Mouse (Mus musculus): Measurements from ENCODE around the gene Eri3. TPM values are rescaled to one million over a fixed set of nuclear protein-coding genes. Genes with fewer than 3 reads are reported as not detected.

Gene Eri3
- total RNA-seq, 1 experiment, result 36.0 TPM

GRCm38 (mm10) chr4:117537002-117537401 is 13.2 kb upstream of the Eri3 start:
- H3K9me3 ChIP-seq (ENCODE audit: control insufficient read depth, insufficient read depth, low read depth, low read length), result no peaks in the 10 kb centered on the region
- TF ChIP-seq ZC3H11A (IDR thresholded peaks at IDR 0.05; ENCODE audit: borderline replicate concordance, low read depth, low read length) (no peak), ZNF384 (IDR thresholded peaks at IDR 0.05; ENCODE audit: low read depth, low read length) (no peak), MAFK (IDR thresholded peaks at IDR 0.05; ENCODE audit: insufficient read depth, low read depth, low read length) (no peak), CHD2 (IDR thresholded peaks at IDR 0.05; ENCODE audit: low read depth, low read length) (no peak), HCFC1 (IDR thresholded peaks at IDR 0.05; ENCODE audit: borderline replicate concordance, insufficient read depth, low read length) (no peak)
- H3K4me1 ChIP-seq (ENCODE audit: control insufficient read depth in 2 of 2, insufficient read depth in 2 of 2, low read length in 2 of 2, poor library complexity in 1 of 2), result no peaks in the 10 kb centered on the region
- no peak overlapping the region for H3K9ac ChIP-seq (ENCODE audit: insufficient read depth, low read depth, low read length, poor library complexity, severe bottlenecking)
- in situ Hi-C loops (cut with MboI; ENCODE audit: low sequenced_read_pairs in 2 of 2, unreplicated experiment in 2 of 2), result no loop called here
- DNase-seq (ENCODE audit: low read depth, low spot score), result no peak
- H3K27ac ChIP-seq (ENCODE audit: insufficient read depth, low read depth, low read length, poor library complexity, severe bottlenecking), result no peak overlapping the region
- no peaks in the 10 kb centered on the region for H3K36me3 ChIP-seq (ENCODE audit: control insufficient read depth, insufficient read depth, low read length, poor library complexity, severe bottlenecking)
- no peak overlapping the region for H3K4me3 ChIP-seq (ENCODE audit: insufficient read depth in 1 of 2, low read depth in 1 of 2, low read length in 2 of 2, poor library complexity in 1 of 2, severe bottlenecking in 1 of 2)

GRCm38 (mm10) chr4:117539329-117539980 is 10.7 kb upstream of the Eri3 start:
- no peak overlapping the region for H3K4me3 ChIP-seq (ENCODE audit: insufficient read depth in 1 of 2, low read depth in 1 of 2, low read length in 2 of 2, poor library complexity in 1 of 2, severe bottlenecking in 1 of 2)
- H3K27ac ChIP-seq (ENCODE audit: insufficient read depth, low read depth, low read length, poor library complexity, severe bottlenecking), result no peak overlapping the region
- H3K9me3 ChIP-seq (ENCODE audit: control insufficient read depth, insufficient read depth, low read depth, low read length), result no peaks in the 10 kb centered on the region
- in situ Hi-C loops (cut with MboI; ENCODE audit: low sequenced_read_pairs in 2 of 2, unreplicated experiment in 2 of 2), result no loop called here
- no peaks in the 10 kb centered on the region for H3K4me1 ChIP-seq (ENCODE audit: control insufficient read depth in 2 of 2, insufficient read depth in 2 of 2, low read length in 2 of 2, poor library complexity in 1 of 2)
- no peaks in the 10 kb centered on the region for H3K36me3 ChIP-seq (ENCODE audit: control insufficient read depth, insufficient read depth, low read length, poor library complexity, severe bottlenecking)
- no peak for TF ChIP-seq MAFK (IDR thresholded peaks at IDR 0.05; ENCODE audit: insufficient read depth, low read depth, low read length)
- TF ChIP-seq HCFC1 (IDR thresholded peaks at IDR 0.05; ENCODE audit: borderline replicate concordance, insufficient read depth, low read length), result no peak
- no peak for TF ChIP-seq ZC3H11A (IDR thresholded peaks at IDR 0.05; ENCODE audit: borderline replicate concordance, low read depth, low read length)
- no peak for TF ChIP-seq ZNF384 (IDR thresholded peaks at IDR 0.05; ENCODE audit: low read depth, low read length)
- H3K9ac ChIP-seq (ENCODE audit: insufficient read depth, low read depth, low read length, poor library complexity, severe bottlenecking), result no peak overlapping the region
- DNase-seq (ENCODE audit: low read depth, low spot score), result no peak

GRCm38 (mm10) chr4:117540571-117540970 is 9.6 kb upstream of the Eri3 start:
- H3K9ac ChIP-seq (ENCODE audit: insufficient read depth, low read depth, low read length, poor library complexity, severe bottlenecking), result no peak overlapping the region
- no peak for DNase-seq (ENCODE audit: low read depth, low spot score)
- no peak overlapping the region for H3K27ac ChIP-seq (ENCODE audit: insufficient read depth, low read depth, low read length, poor library complexity, severe bottlenecking)
- in situ Hi-C loops (cut with MboI; ENCODE audit: low sequenced_read_pairs in 2 of 2, unreplicated experiment in 2 of 2), result no loop called here
- TF ChIP-seq MAFK (IDR thresholded peaks at IDR 0.05; ENCODE audit: insufficient read depth, low read depth, low read length), result no peak
- TF ChIP-seq ZC3H11A (IDR thresholded peaks at IDR 0.05; ENCODE audit: borderline replicate concordance, low read depth, low read length), result no peak
- no peak for TF ChIP-seq ZNF384 (IDR thresholded peaks at IDR 0.05; ENCODE audit: low read depth, low read length)
- TF ChIP-seq CHD2 (IDR thresholded peaks at IDR 0.05; ENCODE audit: low read depth, low read length), result no peak
- no peak for TF ChIP-seq HCFC1 (IDR thresholded peaks at IDR 0.05; ENCODE audit: borderline replicate concordance, insufficient read depth, low read length)
- no peaks in the 10 kb centered on the region for H3K4me1 ChIP-seq (ENCODE audit: control insufficient read depth in 2 of 2, insufficient read depth in 2 of 2, low read length in 2 of 2, poor library complexity in 1 of 2)
- H3K36me3 ChIP-seq (ENCODE audit: control insufficient read depth, insufficient read depth, low read length, poor library complexity, severe bottlenecking), result no peaks in the 10 kb centered on the region
- H3K9me3 ChIP-seq (ENCODE audit: control insufficient read depth, insufficient read depth, low read depth, low read length), result no peaks in the 10 kb centered on the region
- no peak overlapping the region for H3K4me3 ChIP-seq (ENCODE audit: insufficient read depth in 1 of 2, low read depth in 1 of 2, low read length in 2 of 2, poor library complexity in 1 of 2, severe bottlenecking in 1 of 2)

GRCm38 (mm10) chr4:117545448-117545847 is 4.7 kb upstream of the Eri3 start:
- H3K9ac ChIP-seq (ENCODE audit: insufficient read depth, low read depth, low read length, poor library complexity, severe bottlenecking), result no peak overlapping the region
- no peak for DNase-seq (ENCODE audit: low read depth, low spot score)
- no peaks in the 10 kb centered on the region for H3K9me3 ChIP-seq (ENCODE audit: control insufficient read depth, insufficient read depth, low read depth, low read length)
- TF ChIP-seq ZC3H11A (IDR thresholded peaks at IDR 0.05; ENCODE audit: borderline replicate concordance, low read depth, low read length), result no peak
- TF ChIP-seq MAFK (IDR thresholded peaks at IDR 0.05; ENCODE audit: insufficient read depth, low read depth, low read length), result no peak
- no peak for TF ChIP-seq HCFC1 (IDR thresholded peaks at IDR 0.05; ENCODE audit: borderline replicate concordance, insufficient read depth, low read length)
- TF ChIP-seq CHD2 (IDR thresholded peaks at IDR 0.05; ENCODE audit: low read depth, low read length), result no peak
- no peak for TF ChIP-seq ZNF384 (IDR thresholded peaks at IDR 0.05; ENCODE audit: low read depth, low read length)
- in situ Hi-C loops (cut with MboI; ENCODE audit: low sequenced_read_pairs in 2 of 2, unreplicated experiment in 2 of 2), result no loop called here
- no peaks in the 10 kb centered on the region for H3K36me3 ChIP-seq (ENCODE audit: control insufficient read depth, insufficient read depth, low read length, poor library complexity, severe bottlenecking)
- H3K27ac ChIP-seq (ENCODE audit: insufficient read depth, low read depth, low read length, poor library complexity, severe bottlenecking), result no peak overlapping the region
- H3K4me3 ChIP-seq (ENCODE audit: insufficient read depth in 1 of 2, low read depth in 1 of 2, low read length in 2 of 2, poor library complexity in 1 of 2, severe bottlenecking in 1 of 2), result no peak overlapping the region
- H3K4me1 ChIP-seq (ENCODE audit: control insufficient read depth in 2 of 2, insufficient read depth in 2 of 2, low read length in 2 of 2, poor library complexity in 1 of 2), result no peaks in the 10 kb centered on the region

Measured in ES-E14 (cell line).